Mouse (Mus musculus) midbrain, postnatal 0 days (tissue): Measurements from ENCODE around the gene Usp54. TPM values are rescaled to one million over a fixed set of nuclear protein-coding genes. Genes with fewer than 3 reads are reported as not detected.
A peak's percentile ranks its signal among the peaks of the same experiment; 100 is the strongest.
"Not testable (repeated sequence)": the region's sequence is repeated elsewhere in the genome, so short reads cannot be mapped to it uniquely, and the experiment has no call there.

Experiments used
- ATAC-seq: fragments of 200-750 bp; cut with Nextera tagmentation; 2 replicates; pipeline ENCODE4 v1.8.0; 2017; ENCODE audit warnings: moderate number of reproducible peaks, mild to moderate bottlenecking, moderate TSS enrichment, moderate library complexity; ENCODE audit not compliant: low FRiP score
- DNase-seq: peaks from one replicate; pipeline ENCODE4 v3.0.0-alpha.2; 2015; ENCODE audit warnings: low spot score
- H3K27ac ChIP-seq: fragments of 300-500 bp; sonication (generic); 2 replicates; pipeline ENCODE4 v1.5.1; 2014; ENCODE audit warnings: low read depth, mild to moderate bottlenecking, low read length, mixed read lengths
- H3K27me3 ChIP-seq: fragments of 300-500 bp; sonication (generic); 2 replicates; pipeline ENCODE4 v1.6.1; 2014; ENCODE audit warnings: low read length, control low read depth, mixed read lengths; ENCODE audit not compliant: insufficient read depth
- H3K36me3 ChIP-seq: fragments of 300-500 bp; sonication (generic); 2 replicates; pipeline ENCODE4 v1.6.1; 2014; ENCODE audit warnings: low read length, control low read depth, mixed read lengths; ENCODE audit not compliant: insufficient read depth
- H3K4me1 ChIP-seq: fragments of 300-500 bp; sonication (generic); 2 replicates; pipeline ENCODE4 v1.6.1; 2014; ENCODE audit warnings: mild to moderate bottlenecking, control low read depth, antibody characterized with exemption, low read length, mixed read lengths; ENCODE audit not compliant: insufficient read depth
- H3K4me2 ChIP-seq: fragments of 300-500 bp; sonication (generic); 2 replicates; pipeline ENCODE4 v1.6.1; 2014; ENCODE audit warnings: low read depth, mild to moderate bottlenecking, low read length, mixed read lengths; ENCODE audit not compliant: poor library complexity, severe bottlenecking
- H3K4me3 ChIP-seq: fragments of 300-500 bp; sonication (generic); 2 replicates; pipeline ENCODE4 v1.5.1; 2014; ENCODE audit warnings: low read depth, mild to moderate bottlenecking, low read length, moderate library complexity
- H3K9ac ChIP-seq: fragments of 300-500 bp; sonication (generic); replicated peaks from 2 replicates; pipeline ENCODE4 v1.6.1; 2014; ENCODE audit warnings: mild to moderate bottlenecking, low read length, moderate library complexity, mixed read lengths; ENCODE audit not compliant: poor library complexity, severe bottlenecking
- H3K9me3 ChIP-seq: fragments of 300-500 bp; sonication (generic); 2 replicates; pipeline ENCODE4 v1.6.1; 2016; ENCODE audit warnings: low read length, control low read depth
- CTCF ChIP-seq: IDR thresholded peaks from 2 replicates; pipeline ENCODE4 v1.5.1; 2016; ENCODE audit warnings: antibody characterized with exemption, mild to moderate bottlenecking
- WGBS: fragments of 180-500 bp; shearing (Covaris S2); extraction: QIAGEN DNeasy Blood & Tissue Kit; methylation state at CpG from one replicate; pipeline ENCODE4 v1.1.7; 2014; 5-methylcytosine and 5-hydroxymethylcytosine counted together
- polyA plus RNA-seq: library from polyadenylated mRNA; unstranded; fragments of >200 nt; fragmentation: Nextera tagmentation; extraction: Ambion mirVana; gene quantifications from 2 replicates; pipeline ENCODE4 v1.2.1, GENCODE M21; 2015
- total RNA-seq: library from RNA; depleted of rRNA; stranded (reverse); fragments of >200 nt; gene quantifications from 2 replicates; pipeline ENCODE4 v1.2.3, GENCODE M21; 2014

Gene Usp54
- total and polyA plus RNA-seq, 2 experiments from 2014 or later: 6.0 to 25.5 TPM

- no peak overlapping the region for H3K27ac ChIP-seq
- DNase-seq: no peak
- TF ChIP-seq CTCF: no peak
These were observed 5.5 kb upstream of the Usp54 start for GRCm38 (mm10) chr14:20646381-20646780.

GRCm38 (mm10) chr14:20645547-20645946, 4.7 kb upstream of the Usp54 start:
- Histone ChIP-seq H3K27ac (no peak overlapping the region), H3K4me2 (no peak overlapping the region), H3K4me3 (no peak overlapping the region), H3K9ac (no peak overlapping the region), H3K27me3 (no peaks in the 10 kb centered on the region), H3K4me1 (0 out of 2 replicates have a peak, but pooled peaks cover 4% of the 10 kb centered on the region), H3K36me3 (no peaks in the 10 kb centered on the region), H3K9me3 (no peaks in the 10 kb centered on the region)
- ATAC-seq: no peak
- no peak for DNase-seq
- WGBS: 29% methylated on average over 3 of the region's 3 CpGs
- peak; percentile 24 for TF ChIP-seq CTCF

More at GRCm38 (mm10) chr14:20646381-20646780, 5.5 kb upstream of the Usp54 start:
- no peak for ATAC-seq
- no peak overlapping the region for H3K9ac ChIP-seq
- no peak overlapping the region for H3K4me2 ChIP-seq
- H3K9me3 ChIP-seq: no peaks in the 10 kb centered on the region
- H3K27me3 ChIP-seq: no peaks in the 10 kb centered on the region
- no peak overlapping the region for H3K4me3 ChIP-seq
- H3K36me3 ChIP-seq: no peaks in the 10 kb centered on the region
- H3K4me1 ChIP-seq: 0 out of 2 replicates have a peak, but pooled peaks cover 4% of the 10 kb centered on the region

GRCm38 (mm10) chr14:20641438-20641875, 594 bp upstream of the Usp54 start:
- Histone ChIP-seq H3K4me1 (0 out of 2 replicates have a peak, but pooled peaks cover 4% of the 10 kb centered on the region), H3K4me3 (peak overlapping the region; percentile 78), H3K4me2 (peak overlapping the region; percentile 71), H3K27ac (peak overlapping the region; percentile 93), H3K27me3 (no peaks in the 10 kb centered on the region), H3K9ac (peak overlapping the region; percentile 80), H3K36me3 (no peaks in the 10 kb centered on the region), H3K9me3 (no peaks in the 10 kb centered on the region)
- ATAC-seq (no peak), DNase-seq (no peak)
- no peak for TF ChIP-seq CTCF
- 11% methylated on average over 10 of the region's 10 CpGs for WGBS

DNA sequence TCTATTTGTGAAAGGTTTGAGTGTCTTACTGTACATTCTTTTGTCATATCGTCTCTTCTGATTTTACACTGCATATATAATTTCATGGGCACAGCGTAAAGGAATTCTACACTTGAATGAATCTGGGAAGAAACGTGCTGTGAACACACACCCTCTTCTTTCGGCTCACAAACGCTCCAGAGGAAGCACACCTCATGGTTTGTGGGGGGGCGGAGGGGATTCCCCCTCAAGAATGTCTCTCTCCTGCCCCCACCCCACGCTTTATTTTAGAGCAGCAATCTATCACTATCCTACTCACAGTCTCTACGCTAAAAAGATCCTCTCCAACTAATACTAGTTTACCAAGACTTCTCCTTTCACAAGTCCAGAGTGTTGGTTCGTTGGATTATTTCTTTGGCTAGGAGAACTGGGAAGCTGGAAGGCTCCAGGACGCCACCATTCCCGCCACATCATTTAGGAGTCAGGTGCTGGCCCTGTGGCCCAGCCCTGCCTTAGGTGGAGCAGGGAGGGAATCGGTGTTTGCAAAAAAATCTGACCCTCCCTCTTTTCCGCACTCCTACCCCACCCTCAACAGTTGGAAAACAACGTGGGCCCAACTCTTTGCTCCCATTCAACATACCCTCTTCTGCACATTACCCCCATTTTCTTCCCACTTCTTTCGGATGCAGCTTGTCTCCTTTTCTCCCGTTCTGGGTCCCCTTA, 794 bp downstream of the Usp54 start:
- peak; percentile 67 for ATAC-seq
- Histone ChIP-seq H3K4me3 (peak overlapping the region; percentile 78), H3K36me3 (no peaks in the 10 kb centered on the region), H3K27me3 (no peaks in the 10 kb centered on the region), H3K4me2 (peak overlapping the region; percentile 71), H3K9ac (peak overlapping the region; percentile 80), H3K27ac (peak overlapping the region; percentile 90), H3K4me1 (0 out of 2 replicates have a peak, but pooled peaks cover 4% of the 10 kb centered on the region), H3K9me3 (no peaks in the 10 kb centered on the region)
- 1% methylated on average over 16 of the region's 16 CpGs for WGBS
- peak; percentile 8 for DNase-seq
- TF ChIP-seq CTCF: no peak

- no peak overlapping the region for H3K27ac ChIP-seq
- H3K4me2 ChIP-seq: no peak overlapping the region
- H3K4me1 ChIP-seq: 0 out of 2 replicates have a peak, but pooled peaks cover 4% of the 10 kb centered on the region
- no peak overlapping the region for H3K9ac ChIP-seq
- ATAC-seq (no peak), DNase-seq (no peak)
- no peak overlapping the region for H3K4me3 ChIP-seq
- WGBS: 93% methylated on average over 6 of the region's 6 CpGs
- no peaks in the 10 kb centered on the region for H3K9me3 ChIP-seq
- H3K27me3 ChIP-seq: no peaks in the 10 kb centered on the region
- H3K36me3 ChIP-seq: no peaks in the 10 kb centered on the region
- no peak for TF ChIP-seq CTCF
These were observed 2.2 kb downstream of the Usp54 start for GRCm38 (mm10) chr14:20638702-20639101.

DNA sequence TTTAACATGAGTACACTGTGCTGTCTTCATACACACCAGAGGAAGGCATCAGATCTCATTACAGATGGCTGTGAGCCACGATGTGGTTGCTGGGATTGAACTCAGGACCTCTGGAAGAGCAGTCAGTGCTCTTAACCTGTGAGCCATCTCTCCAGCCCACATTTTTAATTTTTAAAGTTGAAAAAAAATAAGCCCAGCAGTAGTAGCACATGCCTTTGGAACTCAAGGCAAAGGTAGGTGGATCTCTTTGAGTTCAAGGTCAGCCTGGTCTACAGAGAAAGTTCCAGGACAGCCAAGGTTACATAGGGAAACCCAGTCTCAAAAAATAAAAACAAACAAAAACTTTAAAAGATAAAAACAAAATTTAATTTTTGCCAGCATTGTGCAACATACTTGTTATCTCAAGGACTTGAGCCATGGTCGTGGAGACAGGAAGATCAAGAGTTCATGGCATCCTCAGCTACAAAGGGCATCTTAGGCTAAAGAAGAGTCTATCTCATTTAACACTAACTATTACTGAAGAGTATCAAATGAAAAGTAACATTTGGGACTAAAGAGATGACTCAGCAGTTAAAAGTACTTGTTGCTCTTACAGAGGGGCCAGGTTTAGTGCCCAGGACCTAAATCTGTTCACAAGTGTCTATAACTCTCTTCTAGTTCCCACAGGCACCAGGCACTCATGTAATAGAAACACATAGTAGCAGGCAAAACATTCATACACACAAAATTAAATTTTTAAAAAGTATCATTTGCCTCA, 2.9 kb downstream of the Usp54 start:
- TF ChIP-seq CTCF: no peak
- Histone ChIP-seq H3K27me3 (no peaks in the 10 kb centered on the region), H3K9ac (no peak overlapping the region), H3K36me3 (no peaks in the 10 kb centered on the region), H3K27ac (no peak overlapping the region), H3K4me1 (0 out of 2 replicates have a peak, but pooled peaks cover 4% of the 10 kb centered on the region), H3K9me3 (no peaks in the 10 kb centered on the region), H3K4me2 (no peak overlapping the region), H3K4me3 (no peak overlapping the region)
- DNase-seq (no peak), ATAC-seq (no peak)
- 88% methylated on average over 2 of the region's 2 CpGs for WGBS

- not testable (repeated sequence) for ATAC-seq
- 99% methylated on average over 3 of the region's 3 CpGs for WGBS
These were observed 3.9 kb downstream of the Usp54 start for GRCm38 (mm10) chr14:20636968-20637367.

More at GRCm38 (mm10) chr14:20636968-20637367, 3.9 kb downstream of the Usp54 start:
- not testable (repeated sequence) for H3K9ac ChIP-seq, H3K4me3 ChIP-seq, H3K27me3 ChIP-seq, H3K36me3 ChIP-seq, H3K27ac ChIP-seq, H3K4me1 ChIP-seq, DNase-seq, H3K4me2 ChIP-seq, H3K9me3 ChIP-seq
